Mouse (Mus musculus) lung, postnatal 10 days (tissue): Measurements from ENCODE around the gene Itga5.
"Not testable (repeated sequence)": the region's sequence is repeated elsewhere in the genome, so short reads cannot be mapped to it uniquely, and the experiment has no call there.

Source experiments
- DNase-seq: peaks from one replicate; pipeline ENCODE4 v3.0.0; 2021

The Itga5 gene

DNA sequence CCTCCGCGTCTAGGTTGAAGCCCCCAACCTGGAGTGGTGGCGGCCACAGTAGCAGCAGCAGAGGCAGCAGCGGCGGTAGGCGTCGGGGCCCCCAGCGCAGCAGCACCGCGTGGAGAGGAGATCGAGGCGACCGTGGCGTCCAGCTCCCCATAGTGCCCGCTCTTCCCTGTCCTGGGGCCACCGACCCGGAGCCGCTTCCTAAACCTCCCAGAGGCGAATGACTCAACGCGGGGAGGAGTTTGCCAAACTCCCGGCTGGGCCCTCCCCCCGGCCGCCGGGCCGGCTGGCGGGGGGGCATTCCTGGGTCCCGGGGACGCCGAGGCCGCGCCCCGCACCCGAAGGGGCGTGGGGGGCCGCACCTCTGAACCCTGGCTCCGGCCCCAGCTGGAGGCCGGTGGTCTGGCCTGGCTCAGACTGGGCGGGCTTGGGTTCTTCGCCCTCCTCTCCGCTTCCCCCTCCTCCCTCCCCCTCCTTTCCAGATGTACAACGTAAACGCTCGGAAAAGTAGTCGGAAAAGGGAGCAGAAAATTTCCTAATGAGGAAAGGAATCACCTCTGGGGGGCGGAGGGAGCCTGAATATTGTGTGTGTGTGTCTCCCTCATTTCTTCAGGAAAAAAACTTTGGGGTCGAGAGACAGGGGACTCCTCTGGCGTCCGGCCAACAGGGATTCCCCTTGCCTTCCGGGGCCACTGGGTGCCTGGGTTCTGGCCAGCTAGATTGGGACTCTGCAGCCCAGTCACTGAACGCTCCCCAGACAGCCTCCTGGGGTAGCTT is at the start of gene Itga5:
Itga5 (minus strand) TSS at position 388 of the 774 bp plus-strand sequence.
- DNase-seq, result peak; percentile 83

DNA sequence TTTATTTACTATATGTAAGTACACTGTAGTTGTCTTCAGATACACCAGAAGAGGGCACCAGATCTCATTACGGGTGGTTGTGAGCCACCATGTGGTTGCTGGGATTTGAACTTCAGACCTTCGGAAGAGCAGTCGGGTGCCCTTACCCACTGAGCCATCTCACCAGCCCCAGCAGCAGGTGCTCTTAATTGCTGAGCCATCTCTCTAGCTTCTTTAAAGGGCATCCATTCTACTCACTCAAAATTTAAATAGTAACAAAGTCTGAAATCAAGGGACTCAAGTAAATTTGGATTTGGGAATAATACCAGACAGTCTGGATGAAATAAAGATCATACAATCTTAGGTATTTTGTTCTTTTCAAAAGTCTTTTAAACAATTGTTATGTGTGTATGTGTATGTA is 39.0 kb upstream of the Itga5 start:
- not testable (repeated sequence) for DNase-seq

DNA sequence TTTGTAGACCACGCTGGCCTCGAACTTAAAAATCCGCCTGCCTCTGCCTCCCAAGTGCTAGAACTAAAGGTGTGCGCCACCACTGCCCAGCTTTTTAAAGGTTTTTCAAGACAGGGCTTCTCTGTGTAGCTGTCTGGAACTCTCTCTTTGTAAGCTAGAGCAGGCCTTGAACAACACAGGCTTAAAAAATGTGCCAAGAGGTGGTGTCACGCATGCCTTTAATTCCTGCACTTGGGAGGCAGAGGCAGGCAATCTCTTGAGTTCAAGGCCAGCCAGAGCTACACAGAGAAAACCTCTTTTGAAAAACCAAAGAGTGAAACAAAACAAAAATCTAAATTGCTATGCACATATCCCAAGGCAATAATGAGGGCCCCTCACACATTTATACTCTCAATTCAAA is 34.8 kb upstream of the Itga5 start:
- no peak for DNase-seq

DNA sequence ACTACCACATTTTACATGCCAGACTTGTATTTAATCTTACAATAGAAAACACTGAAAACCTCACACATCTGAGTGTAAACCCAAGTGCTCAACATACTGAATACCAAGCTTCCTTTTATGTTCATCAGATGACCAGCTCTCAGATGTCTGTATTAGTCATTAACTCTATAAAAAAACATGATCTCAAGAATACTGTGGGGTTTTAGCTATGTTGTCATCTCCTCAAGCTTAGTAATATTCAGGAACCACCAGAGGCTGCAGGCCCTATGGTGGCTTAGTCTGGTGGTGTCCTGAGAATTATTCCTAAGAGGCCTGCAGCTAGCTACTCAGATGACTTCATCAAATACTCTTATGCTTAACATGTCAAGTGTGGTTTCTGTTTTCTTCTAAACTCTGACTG is 27.0 kb upstream of the Itga5 start:
- DNase-seq, result no peak

DNA sequence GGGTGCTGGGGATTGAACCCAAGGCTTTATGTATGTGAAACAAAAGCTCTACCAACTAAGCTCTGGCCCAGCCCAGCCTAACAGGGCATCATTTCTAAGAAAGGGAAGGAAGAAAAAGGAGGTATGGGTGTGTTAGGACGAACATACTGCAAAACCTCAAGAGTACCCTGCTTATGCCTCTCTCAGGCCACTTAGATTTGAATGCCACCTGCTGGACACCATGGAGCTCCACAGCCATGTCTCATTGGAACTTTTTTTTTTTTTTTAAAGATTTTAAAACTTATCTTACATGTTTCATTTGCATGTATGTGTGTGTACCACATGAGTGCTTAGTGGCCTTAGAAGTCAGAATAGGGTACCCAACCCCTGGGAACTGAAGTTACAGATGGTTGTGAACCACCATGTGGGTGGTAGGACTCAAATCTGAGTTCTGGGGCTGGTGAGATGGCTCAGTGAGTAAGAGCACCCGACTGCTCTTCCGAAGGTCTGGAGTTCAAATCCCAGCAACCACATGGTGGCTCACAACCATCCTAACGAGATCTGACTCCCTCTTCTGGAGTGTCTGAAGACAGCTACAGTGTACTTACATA is 22.1 kb upstream of the Itga5 start:
- peak; percentile 50 for DNase-seq

DNA sequence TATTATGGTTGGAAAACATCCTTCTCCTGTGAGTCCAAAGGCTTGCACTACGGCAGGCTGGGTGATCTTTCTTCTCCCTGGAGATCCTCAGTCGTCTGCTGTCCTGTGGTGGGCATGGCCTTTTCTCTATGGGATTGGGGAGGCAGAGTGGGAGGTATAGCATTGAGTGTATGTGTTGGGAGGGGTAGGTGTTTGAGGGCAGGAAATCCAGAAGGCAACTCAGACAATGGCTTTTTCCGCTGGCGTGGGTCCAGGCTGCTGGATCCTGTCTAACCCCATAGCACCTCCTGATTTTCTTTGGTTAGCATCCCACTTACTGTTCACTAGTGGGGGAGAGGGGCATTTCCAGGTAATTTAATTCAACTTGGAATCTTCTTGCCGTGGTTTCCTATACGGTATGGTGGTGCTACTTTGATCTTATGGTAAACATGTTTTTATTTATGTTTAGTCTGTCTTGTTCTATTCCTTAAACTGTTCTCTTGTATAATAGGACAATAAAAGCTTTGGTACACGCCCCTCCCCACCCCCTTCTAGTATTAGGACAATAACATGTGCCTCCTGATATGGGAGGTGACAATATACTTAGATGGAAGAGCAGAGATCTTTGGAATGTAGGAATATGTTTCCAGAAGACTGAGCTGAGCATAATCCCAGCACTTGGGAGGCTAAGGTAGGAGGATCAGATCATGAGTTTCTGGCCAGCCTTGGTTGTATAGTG is 17.4 kb upstream of the Itga5 start:
- DNase-seq, result peak; percentile 89

DNA sequence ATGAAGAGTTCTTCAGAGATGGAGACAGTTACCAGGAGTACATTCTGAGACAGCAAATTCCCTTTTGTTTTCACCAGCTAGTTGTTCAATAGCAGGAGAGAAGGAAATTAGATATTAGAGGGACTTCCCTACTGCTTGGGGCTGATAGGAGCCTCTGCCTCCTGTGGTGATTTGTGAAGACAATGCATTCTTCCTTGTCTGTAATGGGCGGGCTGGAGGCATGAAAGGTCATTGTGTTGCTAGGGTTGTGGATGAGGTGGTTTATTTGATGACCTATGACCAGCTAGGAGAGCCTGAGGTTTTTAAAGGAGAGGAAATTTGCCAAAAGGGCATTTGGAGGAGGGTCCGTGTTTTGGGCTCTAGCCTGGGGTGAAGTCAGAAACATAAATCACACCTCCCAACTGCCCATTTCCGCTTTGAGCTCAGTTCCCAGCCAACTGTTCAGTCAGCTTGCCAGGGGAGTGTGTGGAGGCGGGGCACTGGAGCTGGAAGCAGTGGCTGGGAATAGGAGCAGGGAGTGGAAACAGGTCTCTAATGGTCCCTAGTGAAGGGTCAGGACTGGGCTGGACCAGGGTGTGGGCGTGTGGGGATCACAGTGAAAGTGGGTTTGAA is 16.3 kb upstream of the Itga5 start:
- peak; percentile 90 for DNase-seq

DNA sequence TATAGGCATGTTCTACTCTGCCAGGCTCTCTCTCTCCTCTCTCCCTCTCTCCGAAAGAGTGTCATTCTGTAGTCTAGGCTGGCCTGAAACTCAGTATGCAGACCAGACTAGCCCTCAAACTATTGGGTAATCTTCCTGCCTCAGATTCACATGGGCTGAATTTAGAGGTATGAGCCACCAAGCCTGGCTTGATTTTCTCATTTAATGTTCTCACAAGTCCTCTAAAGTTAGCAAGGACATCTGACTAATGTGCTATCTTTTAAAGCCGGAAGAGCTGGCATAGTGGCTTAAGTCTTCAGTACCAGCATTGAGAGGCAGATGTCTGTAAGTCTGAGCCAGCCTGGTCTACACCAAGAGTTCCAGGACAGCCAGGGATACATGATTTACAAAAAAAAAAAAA is 15.5 kb upstream of the Itga5 start:
- DNase-seq, result no peak

DNA sequence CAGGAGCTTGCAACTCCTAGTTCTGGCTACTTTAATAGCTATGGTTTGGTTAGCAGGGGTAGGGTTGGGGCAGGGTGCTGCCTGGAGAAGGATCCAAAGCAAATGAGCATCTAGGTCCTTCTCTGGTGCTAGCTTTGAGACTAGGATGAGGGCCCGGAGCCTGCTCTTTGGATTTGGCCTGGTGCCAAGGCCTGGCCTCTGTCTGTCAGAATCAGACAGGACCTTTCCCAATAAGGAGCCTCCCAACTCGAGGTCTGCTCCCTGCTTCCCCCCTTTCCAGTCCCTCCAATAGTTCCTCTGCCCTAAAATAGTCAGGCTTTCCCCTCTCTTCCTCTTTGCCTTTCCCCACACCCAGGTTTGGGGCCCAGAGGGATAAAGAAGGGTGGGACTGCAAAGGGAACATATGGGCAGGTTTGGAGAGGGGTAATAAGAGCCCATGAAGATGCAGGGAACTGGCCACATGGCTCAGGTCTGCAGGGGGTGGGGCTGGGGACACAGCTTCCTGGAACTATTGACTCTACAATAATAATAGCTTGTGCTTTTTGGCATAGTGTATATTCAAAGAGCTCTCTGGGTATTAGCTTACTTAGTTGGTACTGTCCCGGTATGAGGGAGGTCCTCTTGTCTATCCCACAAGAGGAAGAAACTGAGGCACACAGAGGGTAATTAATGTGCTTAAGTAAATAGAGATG is 12.2 kb upstream of the Itga5 start:
- no peak for DNase-seq

DNA sequence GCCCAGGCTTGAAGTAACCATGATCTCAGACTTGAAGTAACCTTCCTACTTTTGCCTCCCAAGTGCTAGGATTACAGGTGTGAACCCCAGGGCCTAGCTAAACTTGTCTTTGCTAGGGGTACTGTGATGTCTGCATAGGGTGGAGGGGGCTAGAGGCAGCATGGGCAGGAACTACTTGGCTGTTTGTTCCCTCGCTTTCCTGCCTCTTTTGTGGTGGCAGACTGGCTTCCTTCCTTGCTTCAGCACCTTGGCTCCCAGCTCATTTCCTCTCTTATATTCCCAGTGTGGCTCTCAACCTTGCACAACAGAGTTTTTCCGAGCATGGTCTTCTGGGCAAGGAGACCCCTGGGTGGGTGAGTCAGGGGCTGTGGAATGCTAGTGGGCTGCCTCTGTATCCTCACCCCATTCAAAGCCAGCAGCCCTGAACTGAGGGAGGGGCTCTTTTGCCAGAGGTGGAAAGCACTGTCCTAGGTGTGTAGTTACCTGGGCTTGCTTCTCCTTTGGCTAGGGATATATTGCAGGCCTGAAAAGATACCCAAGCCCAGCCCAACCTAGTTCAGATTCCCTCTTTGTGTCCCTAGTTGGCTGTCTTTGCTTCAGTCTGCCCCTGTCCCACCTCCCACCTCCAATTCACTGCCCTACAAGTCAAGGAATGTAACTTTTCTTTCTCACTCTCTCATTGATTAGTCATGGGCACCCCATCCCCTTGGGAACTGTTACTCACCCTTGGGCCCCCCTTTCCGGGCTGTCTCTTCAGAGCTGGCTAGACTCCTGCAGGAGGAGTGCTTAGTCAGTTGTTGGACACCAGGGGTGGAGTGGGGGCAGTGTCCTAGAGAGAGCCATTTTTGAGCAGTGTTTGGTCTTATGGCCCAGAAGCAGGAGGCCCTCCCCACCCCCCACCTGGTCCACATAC is 11.4 kb upstream of the Itga5 start:
- DNase-seq, result no peak

DNA sequence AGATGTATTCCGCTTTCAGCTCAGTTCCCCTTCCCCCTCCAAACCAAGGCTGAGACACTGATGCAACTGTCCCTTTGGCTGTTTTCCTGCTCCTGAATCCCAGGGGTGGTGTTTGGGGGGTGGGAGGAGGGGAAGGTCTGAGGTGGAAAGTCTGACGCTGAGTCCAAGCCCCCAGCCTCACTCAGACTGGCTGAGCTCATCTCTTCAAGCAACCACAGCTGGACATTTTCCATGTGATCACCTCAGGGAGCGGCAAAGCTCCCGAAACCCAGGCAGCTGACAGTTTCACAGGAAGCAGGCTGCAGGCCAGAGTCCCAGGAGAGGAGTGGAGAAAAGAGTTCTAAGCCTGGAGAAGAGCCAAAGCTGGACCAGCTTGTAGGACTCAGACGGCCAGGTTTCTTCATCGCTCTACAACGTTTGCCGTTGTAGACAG is 10.3 kb upstream of the Itga5 start:
- peak; percentile 62 for DNase-seq

DNA sequence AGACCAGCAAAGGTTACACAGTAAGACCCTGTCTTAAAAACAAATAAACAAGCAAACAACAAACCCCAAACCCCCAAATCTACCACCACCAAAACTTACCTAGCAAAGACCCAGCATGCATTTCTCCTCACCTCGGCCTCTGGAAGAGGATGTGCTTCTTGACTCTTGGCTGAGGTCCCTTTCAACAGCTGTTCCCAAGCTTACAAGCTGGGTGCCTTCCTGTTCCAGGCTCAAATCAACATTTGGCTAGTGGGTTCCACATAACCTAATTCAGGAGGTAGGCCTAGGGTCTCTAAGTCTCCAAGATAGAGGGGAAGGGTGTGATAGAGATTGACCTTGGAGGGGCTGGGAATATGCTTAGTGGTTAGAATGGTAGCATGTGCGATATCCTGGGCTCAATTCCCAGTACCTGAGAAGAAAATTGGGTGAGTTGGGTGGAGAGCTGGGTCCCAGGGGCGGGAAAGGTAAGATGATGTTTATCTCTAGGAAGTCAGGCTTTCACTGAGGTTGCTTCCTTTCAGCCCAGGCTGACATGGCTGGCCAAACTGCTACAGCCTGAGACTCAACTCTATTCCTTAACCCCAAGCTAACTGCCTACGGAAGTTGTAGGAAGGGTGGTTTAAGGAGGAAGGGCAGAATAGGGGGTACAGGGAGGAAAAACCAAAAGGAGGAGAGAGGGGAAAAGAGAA is 8.7 kb upstream of the Itga5 start:
- DNase-seq, result no peak

DNA sequence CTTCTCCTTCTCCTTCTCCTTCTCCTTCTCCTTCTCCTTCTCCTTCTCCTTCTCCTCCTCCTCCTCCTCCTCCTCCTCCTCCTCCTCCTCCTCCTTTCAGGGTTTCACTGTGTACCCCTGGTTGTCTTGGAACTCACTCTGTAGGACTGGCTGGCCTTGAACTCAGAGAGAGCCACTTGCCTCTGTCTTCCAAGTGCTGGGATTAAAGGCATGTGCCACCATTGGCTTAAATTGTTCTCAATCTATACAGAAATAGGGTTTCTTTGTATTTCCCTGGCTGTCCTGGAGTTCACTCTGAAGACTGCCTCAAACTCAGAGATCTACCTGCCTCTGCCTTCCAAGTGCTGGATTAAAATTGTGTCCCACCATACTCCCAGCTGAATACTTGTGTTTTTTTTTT is 5.9 kb upstream of the Itga5 start:
- no peak for DNase-seq

DNA sequence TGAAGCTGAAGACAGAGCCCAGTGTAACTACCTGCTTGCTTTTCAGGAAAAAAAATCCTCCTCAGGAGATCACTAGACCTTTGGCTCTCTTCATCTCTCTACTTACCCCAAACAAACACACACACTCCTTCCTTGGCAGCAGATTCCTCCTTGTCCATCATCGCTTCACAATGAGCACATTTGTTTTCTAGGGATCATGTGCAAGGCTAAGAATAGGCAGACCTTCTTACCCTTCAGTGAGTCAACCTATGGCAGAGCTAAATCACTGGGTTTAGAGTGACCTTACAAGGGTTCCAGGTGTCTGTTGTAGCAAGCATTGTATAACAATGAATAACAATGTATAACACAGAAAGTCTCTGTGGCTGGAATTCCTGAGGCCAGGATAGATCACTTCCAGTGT is 5.2 kb upstream of the Itga5 start:
- DNase-seq, result no peak

DNA sequence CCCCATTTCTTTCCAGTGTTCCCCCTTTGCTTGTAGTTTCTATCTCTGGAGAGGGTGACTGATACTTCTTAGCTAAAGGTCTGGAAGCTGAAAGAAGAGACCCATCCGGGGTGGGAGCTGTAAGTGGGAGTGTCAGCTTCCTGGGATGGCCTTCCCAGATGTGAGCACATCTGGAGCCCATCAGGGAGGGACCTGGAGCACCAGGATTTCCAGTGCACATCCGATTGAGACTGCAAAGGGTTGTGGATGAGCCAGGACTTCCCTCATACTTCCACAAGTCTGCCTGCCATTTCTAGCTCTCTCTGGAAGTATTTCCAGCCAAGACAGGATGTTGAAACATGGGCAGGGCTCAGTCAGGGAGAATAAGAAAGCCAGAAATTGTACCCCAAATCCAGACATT is 4.6 kb upstream of the Itga5 start:
- no peak for DNase-seq

DNA sequence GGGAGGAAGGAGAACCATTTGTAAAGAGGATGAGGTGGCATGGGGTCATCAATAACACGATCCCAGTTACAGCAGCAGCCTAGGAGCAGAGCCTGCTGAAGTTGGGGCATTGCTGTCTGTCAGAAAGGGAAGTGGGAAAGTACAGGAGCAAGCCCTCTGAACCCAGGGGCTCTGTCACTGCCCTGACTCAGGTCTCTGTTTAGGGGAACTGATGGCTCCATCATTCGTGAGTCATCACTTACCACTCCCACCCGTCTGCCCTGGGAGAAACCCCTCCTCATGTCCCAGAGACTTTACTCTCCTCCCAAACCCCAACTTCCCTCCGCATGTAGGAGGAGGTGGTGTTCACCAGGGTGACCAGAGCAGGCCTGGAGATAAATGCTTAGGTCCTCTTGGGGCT is 3.9 kb upstream of the Itga5 start:
- DNase-seq, result no peak

DNA sequence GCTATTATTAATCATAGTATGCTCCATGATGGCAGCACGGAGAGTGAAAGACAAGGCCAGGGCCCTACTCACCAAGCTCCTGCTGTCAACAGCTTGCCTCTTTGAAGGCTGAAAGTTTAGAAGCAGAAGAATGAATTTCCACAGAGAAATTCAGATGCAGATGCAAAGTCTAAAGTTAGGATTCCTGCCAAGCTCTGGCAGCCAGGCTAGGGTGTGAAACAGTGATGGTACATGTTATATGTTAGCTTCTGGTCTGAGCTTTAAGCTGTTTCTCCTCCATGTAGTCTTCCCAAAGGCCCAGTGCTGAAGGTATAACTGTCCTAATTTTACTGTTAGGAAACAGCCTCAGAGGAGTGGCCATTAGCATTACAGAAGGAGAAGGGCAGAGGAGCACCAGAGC is 2.6 kb upstream of the Itga5 start:
- no peak for DNase-seq

DNA sequence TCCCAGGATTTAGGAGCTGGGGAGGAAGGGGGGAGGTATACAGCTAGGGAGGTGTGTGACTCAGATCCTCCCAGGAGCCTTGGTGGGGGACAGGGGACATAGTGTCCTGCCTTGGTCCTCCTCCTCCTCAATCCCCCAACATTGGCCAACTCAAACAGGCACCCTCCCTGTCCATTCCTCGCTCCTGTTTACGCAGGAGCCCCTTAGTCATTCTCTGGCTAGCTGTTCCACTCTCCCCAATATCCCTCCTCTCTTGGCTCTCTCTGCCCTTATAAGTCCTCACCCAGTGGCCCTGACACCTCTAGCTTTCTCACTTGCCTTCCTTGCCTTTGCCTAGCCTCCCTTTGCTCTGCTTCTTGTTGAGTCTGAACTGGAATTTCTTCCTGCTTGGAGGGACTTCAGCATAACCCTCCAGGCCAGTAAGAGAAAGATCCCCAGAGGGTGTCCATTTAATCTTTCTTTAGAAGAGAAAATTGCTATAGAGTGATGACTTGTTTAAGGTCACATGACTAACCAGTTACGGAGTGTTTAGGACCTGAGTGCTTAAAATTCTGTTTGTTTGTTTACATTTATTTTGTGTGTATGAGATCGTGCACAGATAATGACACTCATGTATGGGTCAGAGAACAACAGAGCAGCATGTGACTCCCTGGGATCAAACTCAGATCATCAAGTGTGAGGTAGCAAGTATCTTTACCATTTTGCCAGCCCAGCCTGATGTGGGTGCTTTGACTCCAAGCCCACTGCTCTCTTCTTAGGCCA is 1.8 kb upstream of the Itga5 start:
- no peak for DNase-seq

DNA sequence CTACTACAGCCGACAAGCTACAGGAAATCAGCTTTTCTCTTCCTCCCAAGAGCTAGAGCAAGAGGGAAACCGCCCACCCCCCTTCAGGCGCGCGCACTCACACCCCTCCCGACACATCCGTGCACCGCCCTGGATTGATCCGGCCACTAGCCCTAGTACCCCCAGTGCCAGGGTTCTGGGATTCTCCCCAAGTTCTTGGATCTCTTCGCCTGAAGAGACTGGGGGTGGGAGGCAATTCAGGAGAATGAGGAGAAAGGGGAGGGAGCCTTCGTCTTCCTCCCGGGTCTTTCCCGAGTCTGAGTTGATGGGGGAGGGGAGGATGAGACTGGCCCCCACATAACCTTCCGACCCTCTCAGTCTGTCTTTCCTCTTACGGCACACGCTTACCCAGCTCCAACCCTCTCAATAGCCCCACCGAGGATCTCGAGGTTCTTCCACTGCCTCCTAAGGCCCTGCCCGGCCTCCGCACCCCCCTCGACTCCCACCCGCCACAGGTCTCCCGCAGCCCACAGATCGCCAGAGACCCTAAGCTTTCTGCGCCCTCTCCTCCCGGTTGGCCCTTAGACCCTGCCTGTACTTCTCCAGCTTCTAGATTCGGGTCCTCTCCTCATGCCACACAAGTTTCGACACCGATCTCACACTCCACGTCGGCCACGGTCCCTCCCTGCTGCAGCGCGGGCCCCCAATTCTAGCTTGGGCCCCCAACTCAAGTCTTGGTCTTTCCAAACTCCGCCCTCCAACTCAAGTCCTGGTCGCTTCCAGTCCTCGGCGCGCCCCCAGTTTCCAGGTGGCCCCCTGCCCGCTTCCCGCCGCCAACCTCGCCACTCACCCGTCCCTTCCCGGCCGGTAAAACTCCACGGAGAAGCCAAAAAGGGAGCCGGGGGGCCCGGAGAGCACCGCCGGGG is 840 bp downstream of the Itga5 start:
- peak; percentile 76 for DNase-seq
